Mouse (Mus musculus) gastrocnemius, adult 8-10 months (tissue): Measurements from ENCODE around the gene Ppp1r12a. TPM values are rescaled to one million over a fixed set of nuclear protein-coding genes. Genes with fewer than 3 reads are reported as not detected.

ENCODE experiments used
- DNase-seq, 2 experiments: peaks; one replicate each; pipeline ENCODE4 v3.0.0; 2022; ENCODE audit warnings: low spot score in 2 of 2
- total RNA-seq, 4 experiments: library from RNA; stranded (reverse); gene quantifications; 2 replicates each; pipeline ENCODE4 v1.2.4; 2022

The Ppp1r12a gene
- total RNA-seq, 4 experiments from 2014 or later = 15.2 to 21.5 (median 20.8) TPM

DNA sequence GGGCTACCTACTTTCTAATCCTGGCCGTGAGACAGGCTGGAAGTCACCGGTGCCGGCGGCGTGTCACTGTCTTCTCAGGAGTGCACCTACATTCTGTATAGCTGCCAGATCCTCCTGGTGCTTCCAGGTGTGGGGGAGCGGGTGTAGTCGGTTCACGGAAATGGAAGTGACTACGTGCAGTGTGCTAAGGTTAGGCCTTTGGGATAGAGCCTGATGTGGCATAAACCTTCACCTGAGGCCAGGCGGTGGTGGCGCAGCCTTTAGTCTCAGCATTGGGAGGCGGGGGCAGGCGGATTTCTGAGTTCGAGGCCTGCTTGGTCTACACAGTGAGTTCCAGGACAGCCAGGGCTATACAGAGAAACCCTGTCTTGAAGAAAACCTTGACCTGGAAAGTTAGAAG lies 3.0 kb upstream of the Ppp1r12a start:
- no peak for DNase-seq

DNA sequence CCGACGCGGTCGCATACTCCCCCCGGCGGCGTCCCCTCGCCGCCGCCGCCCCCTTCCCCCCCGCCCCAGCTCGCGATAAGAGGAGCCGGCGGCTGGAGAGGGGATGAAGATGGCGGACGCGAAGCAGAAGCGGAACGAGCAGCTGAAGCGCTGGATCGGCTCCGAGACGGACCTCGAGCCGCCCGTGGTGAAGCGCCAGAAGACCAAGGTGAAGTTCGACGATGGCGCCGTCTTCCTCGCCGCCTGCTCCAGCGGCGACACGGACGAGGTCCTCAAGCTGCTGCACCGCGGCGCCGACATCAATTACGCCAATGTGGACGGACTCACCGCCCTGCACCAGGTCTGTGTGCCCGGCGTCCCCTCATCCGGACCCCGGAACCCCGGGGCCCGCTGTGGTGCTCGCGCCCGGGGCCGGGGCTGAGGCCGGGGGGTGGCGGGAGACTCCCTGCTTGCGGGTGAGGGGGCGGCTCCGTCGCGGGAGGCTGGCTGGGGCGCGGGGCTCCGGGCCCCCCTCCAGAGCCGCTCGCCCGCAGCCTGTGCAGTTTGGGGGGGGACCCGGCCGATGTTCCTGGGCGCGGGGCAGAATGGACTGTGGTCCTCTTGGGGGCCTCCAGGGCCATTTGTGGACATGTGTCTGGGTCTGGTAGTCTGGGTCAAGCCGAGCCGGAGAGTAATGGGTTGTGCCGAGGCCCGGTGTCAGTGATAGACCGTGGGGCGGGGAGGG lies 466 bp downstream of the Ppp1r12a start:
- DNase-seq = peak in 1 of 2 experiments; percentile 19

DNA sequence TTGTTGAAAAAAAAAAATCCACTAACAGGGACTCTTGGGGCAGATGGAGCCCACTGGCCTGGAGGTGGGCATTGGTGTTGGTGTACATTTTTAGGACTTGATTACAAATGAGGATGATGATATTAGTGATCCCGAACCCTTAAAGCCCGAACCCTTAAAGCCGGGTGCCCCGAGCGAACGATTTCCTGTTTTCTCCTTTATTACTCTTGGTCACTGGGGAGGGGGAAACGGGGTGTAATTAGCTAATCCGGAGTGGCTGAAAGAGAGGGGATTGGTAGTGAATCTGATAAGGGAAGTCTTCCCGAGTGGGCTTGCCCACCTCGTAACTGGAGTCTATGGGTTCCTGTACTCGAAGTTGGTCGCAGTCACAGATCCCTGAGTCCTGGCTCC lies 1.0 kb downstream of the Ppp1r12a start:
- no peak for DNase-seq

DNA sequence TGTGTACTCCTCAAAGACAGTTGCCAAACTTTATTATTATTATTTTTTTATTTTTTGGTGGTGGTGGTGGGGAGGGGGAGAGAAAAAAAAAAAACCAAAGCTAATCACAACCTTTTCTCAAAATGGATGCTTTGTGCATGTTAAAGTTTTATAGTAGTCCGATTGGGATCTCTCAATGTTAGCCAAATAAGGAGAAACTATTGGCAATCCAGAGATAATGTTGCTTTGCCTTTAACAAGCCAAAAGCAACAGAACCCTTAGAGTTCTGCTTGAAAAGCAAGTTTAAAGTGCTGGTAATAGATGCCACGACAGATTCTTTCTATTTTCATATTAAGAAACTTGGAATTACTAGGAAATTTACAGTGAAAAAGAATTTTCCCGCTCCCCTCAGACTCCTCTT lies 1.5 kb downstream of the Ppp1r12a start:
- DNase-seq = no peak

DNA sequence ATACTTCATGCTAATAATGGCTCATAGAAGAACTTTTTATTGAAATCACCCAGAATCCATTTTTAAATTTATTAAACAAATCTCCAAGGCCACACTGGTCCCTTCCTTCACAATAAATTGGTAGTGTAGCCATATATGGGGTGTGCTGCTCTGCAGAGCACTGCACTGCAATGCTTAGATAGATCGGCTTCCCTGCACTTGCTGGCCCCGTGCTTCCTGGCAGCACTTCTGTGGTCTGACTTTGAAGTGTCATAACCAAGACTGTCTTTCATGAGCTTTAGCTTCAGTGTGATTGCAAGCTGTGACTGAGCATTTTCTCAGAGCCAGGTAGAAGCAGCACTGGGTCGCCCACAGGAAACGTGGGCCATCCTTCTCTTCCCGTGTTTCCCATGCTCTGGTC lies 5.8 kb downstream of the Ppp1r12a start:
- DNase-seq = peak; percentile 31 to 69

DNA sequence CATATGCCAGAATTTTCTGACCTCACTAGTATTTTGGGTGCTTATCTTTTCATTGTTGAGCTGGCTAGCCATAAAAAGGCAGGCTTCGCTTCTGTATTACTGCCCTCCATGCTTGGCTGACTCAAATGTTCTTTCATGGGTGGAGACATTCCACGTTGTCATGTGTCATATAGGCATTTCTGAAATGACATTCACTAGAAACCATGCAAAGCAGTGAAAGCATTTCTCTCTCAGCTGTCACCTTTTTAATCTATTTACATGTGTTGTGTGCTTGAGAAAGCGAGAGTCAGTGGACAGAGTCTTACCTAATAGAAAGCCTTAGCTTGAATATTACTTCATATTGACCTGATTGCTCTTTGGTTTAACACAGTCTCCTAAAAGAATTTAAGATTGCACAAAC lies 8.8 kb downstream of the Ppp1r12a start:
- no peak for DNase-seq

DNA sequence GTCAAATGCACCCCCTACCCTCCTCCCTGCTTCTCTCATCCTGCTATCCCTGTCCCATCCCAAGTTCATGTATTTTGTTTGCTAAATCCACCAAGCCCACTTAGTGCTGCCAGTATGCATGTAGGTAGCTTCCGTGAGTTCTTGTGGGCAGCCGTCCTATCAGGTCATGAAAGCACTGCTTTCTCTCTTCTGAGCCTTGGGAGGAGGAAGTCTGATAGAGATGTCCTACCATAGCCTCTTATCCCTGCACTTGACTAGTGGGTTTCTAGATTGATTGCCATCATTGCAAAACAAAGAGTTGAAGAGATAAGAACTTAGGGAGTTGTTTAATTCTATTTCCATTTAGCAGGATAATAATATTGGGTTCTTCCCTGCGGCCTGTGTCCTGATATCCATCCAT lies 9.6 kb downstream of the Ppp1r12a start:
- DNase-seq = no peak

DNA sequence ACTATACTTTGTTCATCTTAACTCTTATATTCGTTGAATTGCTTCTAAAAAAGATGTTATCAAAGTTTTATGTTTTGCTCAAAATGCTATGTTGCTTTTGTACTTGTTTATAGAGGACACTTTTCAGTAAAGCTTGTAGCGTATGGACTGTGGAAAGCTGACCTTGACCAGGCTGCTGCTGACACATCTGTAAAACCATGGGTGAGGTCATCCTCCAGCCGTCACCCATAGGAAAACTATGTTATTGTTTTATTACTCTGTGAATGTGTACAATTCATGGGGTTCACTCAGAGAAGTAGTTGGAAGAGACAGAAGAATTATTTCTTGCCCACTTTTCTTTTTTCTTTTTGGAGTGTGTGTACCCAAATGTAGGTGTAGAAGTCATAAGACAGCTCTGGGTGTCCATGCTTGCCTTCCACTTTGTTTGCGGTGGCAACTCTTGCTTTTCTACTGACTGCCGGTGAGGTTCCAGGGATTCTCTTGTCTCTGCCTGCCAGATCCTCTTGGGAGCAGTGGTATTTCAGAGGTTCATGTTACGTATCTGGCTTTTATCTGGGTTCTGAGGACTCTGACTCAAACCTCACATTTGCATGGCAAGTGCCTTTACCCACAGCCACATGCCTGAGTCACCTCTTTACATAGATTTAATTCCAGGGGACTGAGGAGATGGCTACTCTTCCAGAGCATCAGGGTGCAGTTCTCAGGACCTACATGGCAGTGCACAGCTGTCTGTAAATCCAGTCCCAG lies 11.0 kb downstream of the Ppp1r12a start:
- DNase-seq = no peak

DNA sequence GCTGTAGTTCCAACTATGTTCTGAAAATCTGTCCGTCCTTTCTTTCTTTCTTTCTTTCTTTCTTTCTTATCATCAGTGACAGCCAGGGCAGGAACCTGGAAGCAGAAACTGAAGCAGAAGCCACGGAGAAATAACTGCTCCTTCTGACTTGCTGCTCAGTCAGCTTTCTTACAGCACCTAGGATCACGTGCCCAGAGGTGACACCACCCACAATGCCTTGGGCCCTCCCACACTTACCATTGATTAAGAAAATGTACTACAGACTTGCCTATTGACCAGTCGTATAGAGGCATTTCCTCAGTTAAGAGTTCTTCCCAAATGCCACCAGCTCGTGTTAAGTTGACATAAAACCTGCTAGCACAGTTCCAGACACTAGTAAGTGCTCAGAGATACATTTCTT lies 12.1 kb downstream of the Ppp1r12a start:
- no peak for DNase-seq

DNA sequence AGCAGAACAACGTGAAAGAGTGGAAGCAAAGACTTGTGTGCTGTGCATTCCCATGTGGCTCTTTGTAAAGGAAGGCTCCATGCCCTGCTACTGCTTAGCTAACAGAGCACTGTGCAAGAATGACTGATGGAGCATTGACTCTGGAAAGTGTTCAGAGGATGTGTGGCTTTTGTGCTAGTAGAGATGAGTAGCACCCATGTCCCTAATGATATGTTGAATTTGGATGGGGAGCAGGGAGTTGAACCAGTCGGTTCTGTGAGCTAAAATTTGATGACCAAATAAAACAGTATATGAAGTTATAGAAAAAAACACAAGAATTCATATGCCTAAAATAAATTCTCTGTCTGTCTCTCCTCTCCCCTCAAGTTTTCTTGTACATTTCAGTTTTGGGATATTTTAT lies 13.9 kb downstream of the Ppp1r12a start:
- no peak for DNase-seq

DNA sequence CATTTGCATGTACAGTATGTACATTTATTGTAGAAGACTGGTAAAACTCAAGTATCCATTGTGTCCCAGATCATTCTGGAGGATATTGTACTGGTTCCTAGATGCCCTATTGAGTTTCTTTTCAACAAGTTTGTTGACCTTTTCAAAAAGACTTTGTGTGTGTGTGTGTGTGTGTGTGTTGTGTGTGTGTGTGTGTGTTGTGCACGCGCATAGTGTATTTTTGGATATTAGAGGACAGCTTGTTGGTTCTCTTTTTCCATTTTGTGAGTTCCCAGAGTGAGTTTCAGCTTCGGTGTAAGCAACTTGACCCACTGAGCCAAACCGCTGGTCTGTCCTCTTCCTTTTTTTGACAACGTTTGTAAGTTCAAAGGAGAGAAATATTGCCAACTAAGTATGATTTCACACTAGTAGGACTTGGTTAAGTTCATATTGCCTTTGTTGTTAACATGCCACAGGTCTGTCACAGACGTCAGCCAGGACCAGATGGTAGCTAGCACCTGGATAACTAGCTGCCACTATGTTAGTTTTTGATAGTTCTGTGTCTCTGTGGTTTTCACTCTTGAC lies 16.4 kb downstream of the Ppp1r12a start:
- no peak for DNase-seq

DNA sequence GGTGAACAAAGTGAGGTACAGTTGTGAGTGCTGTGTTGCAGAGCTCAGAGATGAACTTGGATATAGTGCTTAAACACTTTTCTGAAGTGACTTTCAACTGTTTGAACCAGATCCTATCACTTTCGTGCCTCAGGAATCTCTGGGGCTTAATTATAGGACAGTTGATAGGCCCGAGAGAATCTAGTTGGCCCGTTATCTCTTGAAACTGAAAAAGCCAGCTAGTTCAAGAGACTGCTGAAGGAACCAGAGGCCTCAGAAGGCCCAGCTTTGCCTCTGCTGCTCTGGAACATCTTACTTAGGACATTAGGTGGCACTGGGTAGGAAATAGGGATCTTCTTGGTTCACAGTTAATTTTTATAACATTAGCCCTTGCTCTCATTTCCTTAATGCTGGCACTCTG lies 17.4 kb downstream of the Ppp1r12a start:
- DNase-seq = no peak

DNA sequence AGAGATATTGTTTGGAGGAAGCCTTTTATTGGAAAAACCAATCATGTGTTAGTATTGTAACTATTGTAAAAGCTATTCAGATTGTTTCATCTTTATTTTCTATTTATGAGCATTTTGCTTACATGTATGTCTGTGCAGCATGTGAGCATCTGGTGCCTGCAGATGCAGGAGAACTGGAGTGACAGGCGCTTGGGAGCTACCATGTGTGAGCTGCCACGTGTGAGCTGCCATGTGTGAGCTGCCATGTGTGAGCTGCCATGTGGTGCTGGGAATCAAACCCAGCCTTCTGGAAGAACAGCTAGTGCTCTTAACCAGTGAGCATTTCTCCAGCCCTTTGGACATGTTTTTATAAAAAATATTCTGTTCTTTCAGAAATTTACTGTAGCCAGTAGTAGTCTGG lies 18.3 kb downstream of the Ppp1r12a start:
- DNase-seq = no peak

DNA sequence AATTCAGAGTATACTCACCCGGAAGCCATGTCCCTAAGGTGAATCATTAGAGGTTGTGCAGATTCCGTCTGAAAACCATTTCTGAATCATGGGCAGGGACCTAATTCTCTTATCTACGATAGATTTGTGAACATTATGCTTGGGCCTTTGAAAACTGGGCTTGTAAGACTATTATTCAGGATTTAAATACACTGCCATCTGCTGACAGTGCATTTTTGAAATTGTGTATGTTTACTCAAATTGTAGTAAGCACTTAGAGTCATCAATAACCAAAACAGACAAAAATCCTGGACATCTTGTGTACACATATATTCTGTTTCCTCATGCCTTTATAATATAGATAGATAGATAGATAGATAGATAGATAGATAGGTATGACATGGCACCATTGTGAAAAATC lies 19.9 kb downstream of the Ppp1r12a start:
- DNase-seq = no peak

DNA sequence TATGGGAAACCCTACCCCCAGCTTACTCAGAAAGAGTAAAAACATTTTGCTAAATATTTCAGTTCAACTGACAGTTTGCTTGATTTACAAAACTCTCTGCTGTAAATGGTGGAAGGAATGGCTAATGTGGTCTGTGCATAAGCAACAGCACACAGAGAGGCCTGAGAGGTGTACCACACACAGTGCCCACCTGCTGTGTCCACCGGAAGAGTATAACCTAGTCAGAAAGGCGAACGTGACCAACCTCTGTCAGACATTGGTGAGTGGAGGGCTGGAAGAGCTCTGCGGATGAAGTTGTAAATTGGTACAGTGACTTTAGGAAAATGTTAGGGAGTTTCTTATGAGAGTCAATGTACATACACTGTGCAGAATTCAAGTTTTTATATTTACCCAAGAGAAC lies 20.4 kb downstream of the Ppp1r12a start:
- no peak for DNase-seq

DNA sequence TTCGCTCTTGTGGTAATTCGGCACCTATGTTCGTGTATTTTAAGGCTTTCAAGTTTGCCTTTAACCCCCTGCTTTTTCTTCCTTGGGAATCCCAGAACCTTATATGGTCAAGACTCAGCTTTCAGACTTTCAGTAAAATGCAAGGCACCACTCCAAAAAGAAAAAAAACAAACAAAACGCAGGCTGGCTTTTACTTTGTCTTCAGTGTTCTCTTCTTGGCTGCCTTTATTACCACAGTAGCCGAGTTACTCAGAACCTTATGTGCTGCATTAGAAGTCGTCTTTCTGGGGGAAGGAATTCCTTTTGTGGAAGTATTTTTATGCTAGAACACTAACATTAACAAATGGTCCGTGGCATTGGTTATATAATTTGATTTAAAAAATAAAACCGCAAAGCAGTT lies 22.8 kb downstream of the Ppp1r12a start:
- DNase-seq = no peak

DNA sequence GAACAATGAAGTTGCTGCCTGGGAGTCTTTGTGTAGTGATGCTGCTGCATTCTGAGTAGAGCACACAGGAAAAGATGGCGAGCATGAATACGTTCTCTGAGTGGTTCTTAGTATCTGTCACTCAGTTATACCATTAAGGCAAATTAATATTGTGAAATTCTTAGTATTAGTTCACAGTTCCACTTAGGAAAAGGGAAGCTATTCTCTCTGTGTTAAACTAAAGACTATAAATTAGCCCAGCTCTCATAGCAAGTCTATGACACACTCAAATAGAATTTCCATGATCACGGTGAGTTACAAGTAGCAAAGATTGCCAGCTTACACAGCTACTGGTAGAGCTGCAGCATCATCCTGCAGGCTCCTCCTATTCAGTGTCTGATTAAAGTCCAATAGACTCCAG lies 23.3 kb downstream of the Ppp1r12a start:
- DNase-seq = no peak

DNA sequence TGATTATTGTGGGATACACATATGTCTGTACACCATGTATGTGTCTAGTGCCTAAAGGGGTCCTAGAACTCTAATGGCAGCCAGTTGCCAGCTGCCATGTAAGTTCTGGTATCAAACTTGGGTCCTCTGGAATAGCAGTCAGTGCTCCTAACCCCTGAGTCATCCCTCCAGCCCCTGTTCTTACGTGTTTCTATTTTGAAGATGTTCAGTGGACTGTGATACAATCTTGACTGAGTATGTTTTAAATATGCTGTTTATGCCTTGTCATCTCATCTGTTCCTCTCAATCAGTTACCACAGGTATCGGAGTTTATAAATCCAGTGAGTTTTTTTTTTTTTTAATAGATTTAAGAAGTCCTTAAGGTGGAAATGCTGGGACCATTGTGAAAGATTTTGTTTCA lies 27.3 kb downstream of the Ppp1r12a start:
- no peak for DNase-seq

DNA sequence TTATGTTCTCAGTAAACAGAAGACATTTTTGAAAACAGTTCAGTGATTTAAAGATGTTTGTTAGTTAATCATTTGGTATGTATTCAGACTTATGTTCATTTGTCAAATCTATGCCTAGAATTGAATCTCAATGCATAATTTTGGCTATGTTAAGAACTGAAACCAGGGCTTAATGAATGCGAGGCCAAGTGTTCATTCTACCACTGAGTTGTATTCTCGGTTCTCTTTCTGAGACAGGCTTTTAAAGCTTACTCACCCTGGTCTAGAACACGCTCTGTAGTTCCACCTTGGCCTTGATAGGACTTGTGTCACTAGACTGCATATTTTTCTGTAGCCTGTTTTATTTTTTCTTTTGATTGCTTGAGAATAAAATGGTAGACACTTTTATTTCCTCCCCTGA lies 28.0 kb downstream of the Ppp1r12a start:
- no peak for DNase-seq

DNA sequence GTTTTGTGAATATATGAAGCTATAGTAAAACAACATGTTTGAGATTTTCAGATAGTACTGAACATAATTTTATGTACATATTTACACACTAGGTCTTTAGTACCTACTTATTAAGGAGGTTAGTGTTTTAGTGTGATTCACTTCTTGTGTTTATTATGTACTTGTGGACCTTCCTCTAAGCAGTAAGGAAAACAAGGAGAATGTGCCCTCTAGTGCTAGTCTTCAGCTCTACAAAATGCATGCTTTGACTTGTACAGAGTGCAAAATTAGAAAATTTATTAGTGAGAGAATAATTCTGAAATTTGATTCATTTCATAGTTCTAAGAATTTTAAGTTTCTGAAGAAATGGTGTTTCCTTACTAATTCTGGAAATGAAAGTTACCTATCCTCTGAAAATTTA lies 28.6 kb downstream of the Ppp1r12a start:
- no peak for DNase-seq

DNA sequence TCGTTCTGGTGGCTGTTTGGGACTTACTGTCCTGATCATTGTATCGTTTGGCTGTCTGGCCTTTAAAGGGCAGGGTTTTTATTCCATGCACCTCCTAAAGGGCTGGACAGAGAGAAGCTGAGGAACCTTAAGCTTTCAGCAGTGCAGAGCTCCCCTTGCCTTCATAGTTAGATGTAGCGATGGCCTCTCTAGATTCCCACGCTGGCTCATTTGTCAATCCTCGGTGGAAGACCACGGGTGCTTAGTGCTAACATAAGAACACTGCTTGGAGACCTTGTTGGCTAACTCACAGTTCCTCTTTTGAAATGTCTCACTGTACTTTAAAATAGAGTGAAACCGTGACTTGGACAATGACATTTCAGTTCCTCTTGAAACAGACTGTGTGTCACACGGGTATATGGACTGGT lies 29.4 kb downstream of the Ppp1r12a start:
- DNase-seq = no peak

DNA sequence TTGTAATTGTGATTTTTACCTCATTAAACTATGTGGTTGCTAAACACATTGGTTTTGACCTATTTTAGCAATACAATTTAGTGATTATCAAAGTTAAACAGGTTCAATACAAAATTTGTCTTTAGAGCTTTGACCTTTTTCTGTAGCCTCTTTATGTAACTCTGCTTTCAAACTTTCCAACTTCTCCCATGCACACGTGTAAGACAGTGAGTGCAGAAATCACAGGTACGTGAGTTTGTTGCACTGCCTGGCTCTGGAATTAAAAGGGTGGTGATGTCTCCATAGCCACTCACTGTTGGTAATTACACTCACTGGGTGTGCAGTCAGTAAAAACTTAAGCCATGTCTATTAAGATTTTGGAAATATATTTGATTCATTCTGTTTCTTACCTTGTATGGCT lies 30.3 kb downstream of the Ppp1r12a start:
- no peak for DNase-seq

DNA sequence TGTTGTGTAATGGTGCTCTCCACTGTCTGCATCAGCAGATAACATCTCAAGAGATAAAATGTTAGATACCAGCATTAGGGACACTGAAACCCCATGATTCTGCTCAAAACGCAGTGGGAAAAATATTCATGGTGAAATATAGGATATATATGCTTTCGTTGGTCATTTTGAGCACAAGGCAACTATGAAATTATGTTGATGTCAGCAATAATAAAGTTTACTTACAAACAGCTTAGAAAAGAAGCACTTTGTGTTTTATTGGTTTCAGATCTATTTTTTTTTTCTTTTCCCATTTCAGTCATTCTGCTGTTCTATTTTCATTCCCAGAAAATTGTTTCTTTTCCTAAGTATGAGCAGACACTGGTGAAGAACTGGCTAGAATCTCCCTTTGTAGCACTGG lies 34.1 kb downstream of the Ppp1r12a start:
- DNase-seq = no peak
